ENCODE assay signal across 8 mouse cellular contexts in the genomic region with DNA sequence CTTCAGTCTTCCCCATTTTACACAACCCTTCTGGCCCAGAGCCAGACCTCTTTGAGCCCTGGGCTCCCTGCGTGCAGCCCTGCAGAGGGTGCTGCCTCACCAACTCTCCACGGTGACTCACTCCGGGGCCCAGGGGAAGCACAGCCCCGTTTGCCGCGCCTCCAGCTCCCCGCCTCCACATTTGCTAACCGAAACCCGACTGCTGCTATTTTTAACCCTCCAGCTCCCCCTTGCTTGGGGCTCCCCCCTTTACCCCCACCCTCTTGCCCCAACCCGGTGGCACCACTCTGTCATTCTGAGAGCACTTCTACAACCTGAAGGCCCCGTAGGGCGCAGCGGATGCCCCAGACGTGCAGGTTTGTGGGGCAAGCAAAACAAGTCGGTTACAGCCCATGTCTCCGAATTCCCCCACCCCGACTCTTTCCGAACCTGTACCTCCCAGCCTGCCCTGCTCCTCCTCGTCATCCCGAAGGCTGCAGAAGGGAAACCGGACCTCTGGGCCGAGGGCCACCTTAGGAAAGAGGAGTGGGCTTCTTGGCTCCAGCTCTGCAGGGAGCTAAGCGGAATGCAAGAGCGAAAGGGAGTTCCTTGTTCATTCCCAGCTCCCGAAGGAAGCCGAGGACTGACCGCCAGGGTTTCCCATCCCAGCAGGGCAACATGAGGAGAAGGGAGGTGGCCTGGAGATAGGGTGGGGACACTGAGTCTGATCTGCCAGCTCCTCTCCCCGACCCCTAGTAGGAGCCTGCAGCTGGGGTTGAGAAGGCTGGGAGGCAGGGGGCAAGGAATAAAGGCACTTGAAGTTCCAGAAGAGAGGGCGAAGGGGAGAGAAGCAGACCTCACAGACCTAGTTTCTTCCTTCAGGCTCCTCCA. TPM values are rescaled to one million over a fixed set of nuclear protein-coding genes. Genes with fewer than 3 reads are reported as not detected.
DNase-seq lines count a peak whose midpoint lies in the region; ATAC-seq lines count a peak whose summit lies in the region.

No protein-coding gene starts in this region.

- peak; percentile 91 for ATAC-seq in intestine, embryonic 15.5 days
- peak; percentile 42; the same call in 1 of the 2 replicates for ATAC-seq in limb, embryonic 11.5 days (ENCODE audit: insufficient number of reproducible peaks, low FRiP score, low TSS enrichment, low read depth)
- no peak for ATAC-seq in midbrain, embryonic 12.5 days (ENCODE audit: low FRiP score, low read depth)

- WGBS in intestine, embryonic 15.5 days = 8% methylated on average over 29 of the region's 29 CpGs
- 11% methylated on average over 29 of the region's 29 CpGs for WGBS in limb, embryonic 11.5 days
- WGBS in midbrain, embryonic 12.5 days = 9% methylated on average over 29 of the region's 29 CpGs

- peak; percentile 43 for DNase-seq in cerebellum, adult 11-12 months
- no peak for DNase-seq in cerebellum, adult 8-10 months
- peak; percentile 47 for DNase-seq in embryo, embryonic 9.5 days (ENCODE audit: extremely low spot score)
- peak; percentile 66 to 84 for DNase-seq in gastrocnemius, postnatal 4 days (ENCODE audit: low spot score in 2 of 2)
- DNase-seq in limb, embryonic 11.5 days (ENCODE audit: low spot score) = peak; percentile 56
- peak; percentile 77 for DNase-seq in spleen, adult 12 weeks (ENCODE audit: low spot score)

- H3K4me1 ChIP-seq in intestine, embryonic 15.5 days (replicated peaks) = peaks cover 86% of the 10 kb centered on the region
- H3K4me1 ChIP-seq in limb, embryonic 11.5 days (ENCODE audit: control insufficient read depth, insufficient read depth, low read length) = peaks cover 56% of the 10 kb centered on the region
- H3K4me1 ChIP-seq in midbrain, embryonic 12.5 days = peaks cover 80% of the 10 kb centered on the region

- H3K9ac ChIP-seq in intestine, embryonic 15.5 days = peak overlapping the region; percentile 41
- H3K9ac ChIP-seq in limb, embryonic 11.5 days (ENCODE audit: low read length) = peak overlapping the region; percentile 17; the same call in 1 of the 2 replicates
- H3K9ac ChIP-seq in midbrain, embryonic 12.5 days (replicated peaks) = peak overlapping the region; percentile 20; the same call in 1 of the 2 replicates

- H3K9me3 ChIP-seq in intestine, embryonic 15.5 days = no peaks in the 10 kb centered on the region
- H3K9me3 ChIP-seq in limb, embryonic 11.5 days (ENCODE audit: control insufficient read depth, low read length) = no peaks in the 10 kb centered on the region
- no peaks in the 10 kb centered on the region for H3K9me3 ChIP-seq in midbrain, embryonic 12.5 days

- H3K27me3 ChIP-seq in intestine, embryonic 15.5 days (replicated peaks) = no peaks in the 10 kb centered on the region
- no peaks in the 10 kb centered on the region for H3K27me3 ChIP-seq in limb, embryonic 11.5 days (ENCODE audit: control insufficient read depth, insufficient read depth, low read length)
- peaks cover 16% of the 10 kb centered on the region; the same call in 1 of the 2 replicates for H3K27me3 ChIP-seq in midbrain, embryonic 12.5 days

- peak overlapping the region; percentile 66 for H3K4me2 ChIP-seq in intestine, embryonic 15.5 days (replicated peaks)
- H3K4me2 ChIP-seq in limb, embryonic 11.5 days (ENCODE audit: low read depth, severe bottlenecking) = peak overlapping the region; percentile 31
- H3K4me2 ChIP-seq in midbrain, embryonic 12.5 days (replicated peaks) = peak overlapping the region; percentile 34

- peak overlapping the region; percentile 37 for H3K4me3 ChIP-seq in intestine, embryonic 15.5 days (replicated peaks)
- 0 out of 2 replicates have a peak overlapping the region, but pooled peaks have one; percentile 2 for H3K4me3 ChIP-seq in limb, embryonic 11.5 days (ENCODE audit: low read depth, low read length)
- H3K4me3 ChIP-seq in midbrain, embryonic 12.5 days = peak overlapping the region; percentile 10; the same call in 1 of the 2 replicates

- no peaks in the 10 kb centered on the region for H3K36me3 ChIP-seq in intestine, embryonic 15.5 days
- H3K36me3 ChIP-seq in limb, embryonic 11.5 days (ENCODE audit: control insufficient read depth, insufficient read depth, low read length) = no peaks in the 10 kb centered on the region; the same call in 1 of the 2 replicates
- peaks cover 5% of the 10 kb centered on the region; the same call in 1 of the 2 replicates for H3K36me3 ChIP-seq in midbrain, embryonic 12.5 days

- H3K27ac ChIP-seq in intestine, embryonic 15.5 days = peak overlapping the region; percentile 72
- H3K27ac ChIP-seq in limb, embryonic 11.5 days (replicated peaks; ENCODE audit: low read depth, low read length) = no peak overlapping the region
- H3K27ac ChIP-seq in midbrain, embryonic 12.5 days (replicated peaks) = 0 out of 2 replicates have a peak overlapping the region, but pooled peaks have one; percentile 32

RNA-seq across cellular contexts. Expression of a gene that starts 19.0 kb away (rescaled TPM):
- 10 to 100 TPM; 53.6 to 57.9 TPM for total RNA-seq in gastrocnemius, postnatal 4 days (2021)
- polyA plus RNA-seq in intestine, embryonic 15.5 days (2015; fragmentation: Nextera tagmentation; extraction: Ambion mirVana) = 18.0 and 20.6 TPM in 2 replicates
- polyA plus RNA-seq in limb, embryonic 11.5 days (2014; fragmentation: Nextera tagmentation; extraction: Ambion mirVana) = 25.4 and 26.8 TPM in 2 replicates
- 24.8 and 29.9 TPM in 2 replicates for polyA plus RNA-seq in midbrain, embryonic 12.5 days (2016; fragmentation: Nextera tagmentation; extraction: Ambion mirVana)

RNA-seq across cellular contexts. Expression of a gene that starts 47.0 kb away (rescaled TPM):
- total RNA-seq in gastrocnemius, postnatal 4 days (2021) = 10 to 100 TPM; 32.6 to 35.4 TPM
- 23.9 and 25.1 TPM in 2 replicates for polyA plus RNA-seq in intestine, embryonic 15.5 days (2015; fragmentation: Nextera tagmentation; extraction: Ambion mirVana)
- 20.0 and 24.8 TPM in 2 replicates for polyA plus RNA-seq in limb, embryonic 11.5 days (2014; fragmentation: Nextera tagmentation; extraction: Ambion mirVana)
- polyA plus RNA-seq in midbrain, embryonic 12.5 days (2016; fragmentation: Nextera tagmentation; extraction: Ambion mirVana) = 37.8 and 42.0 TPM in 2 replicates

RNA-seq across cellular contexts. Expression of a gene that starts 57.5 kb away (rescaled TPM):
- 10 to 100 TPM in 1 of 2 experiments, 1 to 10 TPM in 1; 9.4 to 11.0 TPM for total RNA-seq in gastrocnemius, postnatal 4 days (2021)
- polyA plus RNA-seq in intestine, embryonic 15.5 days (2015; fragmentation: Nextera tagmentation; extraction: Ambion mirVana) = 6.9 and 7.8 TPM in 2 replicates
- 3.4 and 3.9 TPM in 2 replicates for polyA plus RNA-seq in limb, embryonic 11.5 days (2014; fragmentation: Nextera tagmentation; extraction: Ambion mirVana)
- polyA plus RNA-seq in midbrain, embryonic 12.5 days (2016; fragmentation: Nextera tagmentation; extraction: Ambion mirVana) = 8.0 and 8.6 TPM in 2 replicates
